Mouse (Mus musculus) megakaryocyte, adult 5-6 weeks (primary cell): ENCODE results near the gene Gabrg2. TPM values are rescaled to one million over a fixed set of nuclear protein-coding genes. Genes with fewer than 3 reads are reported as not detected.

Source experiments
- ATAC-seq: 2 replicates; pipeline ENCODE4 v1.8.0; 2016; ENCODE audit warnings: mild to moderate bottlenecking, inconsistent platforms; ENCODE audit not compliant: poor library complexity, severe bottlenecking
- total RNA-seq, 2 experiments: library from RNA; stranded (forward) in 1 of 2; stranded (reverse) in 1 of 2; fragments of 153-499, 151-499 nt in 1 of 2; fragments of 221-1000, 200-1000 nt in 1 of 2; gene quantifications; 2 replicates each; pipeline versions ENCODE4 v1.2.3 to v1.2.4; 2015 to 2017

Gene Gabrg2
- total RNA-seq (2015), result not detected in 2 replicates
- total RNA-seq (2017), result not detected in 2 replicates

DNA sequence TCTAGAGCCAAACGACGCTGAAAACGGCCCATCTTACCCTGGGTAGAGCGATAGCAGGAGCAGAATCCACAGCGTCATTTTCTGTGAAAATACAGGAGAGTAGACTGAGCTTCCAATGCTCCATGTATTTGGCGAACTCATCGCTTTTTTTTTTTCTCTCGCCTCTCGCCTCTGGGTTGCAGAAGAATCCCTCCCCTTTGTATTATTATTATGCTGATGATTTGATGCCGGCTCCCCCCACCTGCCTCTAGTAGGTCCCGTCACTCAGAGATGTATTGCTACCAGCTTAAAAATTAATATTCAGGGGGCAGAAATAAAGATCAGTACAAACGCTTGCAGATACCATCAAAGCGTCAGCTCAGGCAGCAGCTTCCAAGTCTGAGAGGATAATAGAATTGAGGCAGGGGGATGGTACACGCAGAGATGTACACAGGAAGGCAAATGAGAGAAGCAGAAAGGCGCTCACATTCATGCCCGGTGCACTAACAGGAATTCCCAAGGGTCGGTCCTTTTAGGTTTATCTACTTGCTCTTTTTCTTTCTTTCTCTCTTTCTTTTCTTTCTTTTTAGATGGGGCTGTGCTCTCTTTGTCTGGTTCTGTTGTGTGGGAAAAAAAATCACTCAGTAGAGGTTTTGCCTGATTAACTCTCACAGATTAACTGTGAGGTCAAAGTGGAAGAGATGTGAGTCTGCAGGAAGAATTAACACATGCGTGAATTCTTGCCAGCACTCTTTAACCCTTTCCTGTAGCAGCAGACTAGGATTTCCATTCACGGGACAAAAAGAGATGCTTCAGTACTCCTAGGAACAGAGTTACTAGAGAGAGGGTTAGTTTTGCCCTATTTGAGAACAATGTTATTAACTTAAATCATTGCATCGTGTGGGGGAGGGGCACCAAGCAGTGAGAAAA is at the start of gene Gabrg2:
Gene Gabrg2 (minus strand): TSS at position 668 of the 909 bp plus-strand sequence.
- ATAC-seq, result no peak

DNA sequence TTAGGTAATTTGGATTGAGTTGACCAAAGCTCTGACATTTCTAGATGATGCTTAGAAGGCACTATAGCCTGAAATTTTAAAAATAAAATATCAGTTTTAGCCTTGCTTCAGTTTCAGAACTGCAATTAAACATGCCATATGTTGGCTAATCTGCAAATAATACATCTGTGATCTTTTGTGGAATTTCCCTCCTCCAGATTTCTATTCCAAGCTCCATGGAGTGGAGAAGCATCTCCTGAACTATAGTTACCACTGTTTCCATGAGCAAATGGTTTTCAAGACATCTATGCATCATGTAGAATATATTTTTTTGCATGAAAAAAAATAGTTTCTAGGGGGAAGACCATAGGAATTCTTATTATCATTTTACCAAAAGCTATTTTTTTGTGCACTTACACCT is 47.5 kb upstream of the Gabrg2 start:
- no peak for ATAC-seq

DNA sequence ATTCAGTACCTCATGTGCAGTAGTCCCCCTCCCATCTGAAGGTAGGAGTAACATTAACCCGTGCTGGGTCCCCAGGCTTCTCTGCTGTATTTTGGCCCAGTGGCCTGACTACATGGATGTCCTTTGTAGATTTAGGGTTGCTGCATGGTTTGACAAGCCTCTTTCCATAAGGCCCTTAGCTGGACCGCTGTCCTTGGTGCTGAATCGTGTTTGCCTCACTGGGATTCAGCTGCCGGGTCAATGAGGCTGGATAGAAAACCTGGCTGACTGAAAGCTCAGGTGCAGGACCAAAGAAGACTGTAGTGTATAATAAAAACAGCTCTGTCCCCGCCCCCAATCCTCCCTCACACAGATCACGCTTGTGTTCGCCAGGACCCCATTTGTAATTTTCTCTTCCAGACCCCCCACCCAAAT is 1.2 kb downstream of the Gabrg2 start:
- no peak for ATAC-seq

DNA sequence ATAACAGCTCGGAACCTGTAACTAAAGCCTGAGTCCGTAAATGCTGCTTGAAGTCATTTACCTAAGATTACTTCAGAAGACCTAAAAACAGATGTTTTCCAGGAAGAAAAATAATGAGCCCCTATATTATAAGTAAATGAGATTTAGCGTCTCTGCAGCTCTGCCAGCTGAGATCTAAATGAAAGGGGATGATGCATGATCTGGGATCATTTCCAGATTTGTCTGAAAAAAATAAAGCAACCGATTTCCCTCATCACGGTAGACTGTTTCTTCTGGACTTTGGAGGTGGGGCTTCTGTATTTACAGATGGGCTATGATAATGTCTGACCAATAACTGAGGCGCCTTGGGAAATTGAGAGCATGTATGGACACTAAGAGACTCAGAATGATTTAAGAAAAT is 20.5 kb downstream of the Gabrg2 start:
- ATAC-seq, result no peak

DNA sequence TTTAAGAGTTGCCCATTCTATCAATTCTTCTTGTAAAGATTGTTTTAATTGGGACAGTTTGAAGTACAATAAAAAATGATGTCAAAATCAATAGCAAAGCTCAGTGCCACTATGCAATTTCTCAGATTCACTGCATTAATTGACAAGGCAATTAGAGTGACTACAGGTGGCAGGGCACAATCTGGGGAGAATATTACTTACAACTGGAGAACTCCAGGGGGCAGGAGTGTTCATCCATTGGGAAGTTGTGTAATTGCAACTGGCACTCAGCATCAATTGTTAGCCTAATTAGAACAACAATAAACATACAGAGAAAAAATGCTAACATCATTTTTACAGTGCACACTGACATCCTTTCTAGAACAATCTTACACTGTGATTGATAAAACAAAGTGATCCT is 32.1 kb downstream of the Gabrg2 start:
- ATAC-seq, result no peak

DNA sequence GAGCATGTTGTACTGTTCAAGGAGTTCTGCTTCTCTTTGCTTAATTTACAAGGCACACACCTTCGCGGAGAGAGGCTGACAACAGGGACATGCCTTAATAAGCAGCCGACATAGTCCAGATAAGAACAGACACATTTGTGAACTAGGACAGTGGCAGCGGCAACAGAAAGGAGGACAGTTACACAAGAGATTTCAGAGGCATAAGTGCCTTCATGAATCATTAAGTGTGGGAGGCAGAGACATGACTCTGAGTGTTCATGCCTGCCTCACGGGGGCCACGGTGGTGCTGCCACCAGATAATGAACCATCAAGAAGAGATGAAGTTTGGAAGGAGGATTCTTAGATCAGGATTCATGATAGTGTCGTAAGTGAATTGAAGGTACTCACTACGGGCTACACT is 38.0 kb downstream of the Gabrg2 start:
- no peak for ATAC-seq

DNA sequence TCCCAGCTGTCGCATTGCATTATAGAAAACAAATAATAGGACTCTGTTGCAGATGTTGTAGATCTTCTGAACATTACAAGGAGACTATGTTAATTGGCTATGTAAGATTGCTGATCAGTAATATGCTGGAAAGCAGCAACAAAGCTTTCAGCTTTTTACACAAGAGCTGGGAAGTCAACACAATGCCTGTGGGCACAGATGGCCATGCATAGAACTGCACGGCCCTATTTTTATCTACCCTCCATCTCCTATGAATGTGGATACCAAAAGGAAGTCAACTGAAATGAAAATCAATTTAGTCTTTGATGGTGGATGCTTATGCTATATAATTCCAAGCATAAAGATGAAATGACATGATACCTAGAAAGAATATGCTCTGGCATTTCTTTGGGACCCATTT is 47.1 kb downstream of the Gabrg2 start:
- no peak for ATAC-seq

DNA sequence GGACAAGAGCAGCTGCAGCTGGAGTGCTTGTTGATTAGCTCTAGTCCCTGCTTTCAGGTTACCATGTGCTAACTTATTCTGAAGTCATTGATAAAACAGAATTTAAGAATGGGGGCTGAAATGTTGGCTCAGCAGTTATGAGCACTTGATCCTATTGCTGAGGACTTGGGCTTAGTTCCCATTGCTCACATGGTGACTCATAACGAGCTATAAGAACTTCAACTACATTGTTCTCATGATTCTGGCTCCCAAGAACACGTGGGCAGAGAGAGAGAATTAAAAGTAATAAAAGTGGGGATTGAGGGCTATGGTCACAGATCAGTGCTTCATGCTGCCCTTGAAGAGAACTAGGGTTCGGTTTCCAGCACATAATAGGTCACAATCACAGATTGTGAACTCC is 48.8 kb downstream of the Gabrg2 start:
- no peak for ATAC-seq

DNA sequence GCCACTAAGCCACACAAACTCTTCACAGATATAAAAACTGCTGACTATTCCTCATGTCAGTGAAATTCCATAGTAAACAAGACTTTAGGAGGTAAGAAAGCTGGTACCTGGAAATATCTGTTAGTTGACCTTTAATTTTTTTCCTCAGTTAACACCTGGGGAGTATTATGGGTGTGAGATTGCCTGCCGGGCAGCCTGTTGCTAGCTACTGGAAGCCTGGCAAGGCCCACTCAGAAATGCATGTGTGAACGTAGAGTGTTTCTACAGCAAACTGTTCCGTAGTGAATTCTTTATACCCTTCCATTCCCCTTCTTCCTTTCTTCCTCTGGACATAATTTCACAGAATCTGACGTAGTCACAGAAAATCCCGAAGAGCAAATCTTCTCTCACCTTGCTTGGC is 55.2 kb downstream of the Gabrg2 start:
- ATAC-seq, result no peak

DNA sequence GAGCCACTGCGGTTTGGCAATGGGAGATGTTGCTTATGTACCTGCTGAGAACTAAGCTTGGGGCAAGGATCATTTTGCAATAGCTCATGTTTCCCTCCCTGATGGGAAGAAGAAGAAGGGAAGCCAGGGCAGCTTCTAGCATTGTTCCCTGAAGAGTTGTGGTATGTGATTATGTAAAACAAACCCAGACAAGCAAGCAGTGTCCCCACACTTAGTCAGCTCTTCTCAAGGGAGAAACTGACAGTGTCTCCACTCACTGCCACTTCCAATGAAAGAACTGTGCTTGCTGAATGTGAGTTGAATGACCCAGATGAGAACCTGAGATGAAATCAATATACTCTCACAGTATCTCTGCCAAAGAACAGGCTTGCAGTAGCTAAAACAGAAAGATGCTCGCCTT is 62.7 kb downstream of the Gabrg2 start:
- no peak for ATAC-seq

DNA sequence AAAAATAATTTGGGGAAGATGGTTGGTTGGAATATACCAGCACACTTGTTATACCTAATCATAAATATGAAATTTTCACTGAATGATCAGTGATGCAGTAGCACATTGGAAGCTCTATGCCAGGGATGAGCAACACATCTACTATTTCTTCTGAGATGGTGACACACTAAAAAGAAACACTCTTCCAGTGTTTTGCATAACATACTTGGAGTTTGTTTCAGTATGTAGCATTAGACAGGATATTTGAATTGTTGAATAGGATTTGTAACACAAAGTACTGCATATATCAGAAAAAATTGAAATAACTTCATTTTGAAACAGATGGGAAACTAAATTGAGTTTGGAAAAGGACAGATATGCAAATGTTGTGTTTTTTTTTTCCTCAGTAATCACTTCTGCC is 81.8 kb downstream of the Gabrg2 start:
- no peak for ATAC-seq

DNA sequence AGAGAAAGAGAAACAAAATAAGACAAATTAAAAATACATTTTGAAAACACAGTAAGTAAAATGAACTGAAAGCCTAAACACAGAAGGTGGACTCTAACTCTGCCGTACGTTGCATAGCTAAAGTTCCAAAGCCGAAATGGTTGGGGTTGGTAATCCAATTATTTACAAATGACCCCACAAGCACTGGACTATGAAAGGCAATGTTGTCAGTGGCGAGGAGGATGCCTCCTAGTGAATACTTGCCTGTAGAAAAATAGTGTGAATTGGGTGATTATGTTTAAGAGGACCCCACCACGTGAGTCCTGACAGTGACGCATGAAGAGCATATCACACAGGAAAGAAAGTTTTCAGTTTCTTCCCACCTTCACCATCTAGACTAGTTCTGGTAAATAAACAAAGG is 86.6 kb downstream of the Gabrg2 start:
- no peak for ATAC-seq

DNA sequence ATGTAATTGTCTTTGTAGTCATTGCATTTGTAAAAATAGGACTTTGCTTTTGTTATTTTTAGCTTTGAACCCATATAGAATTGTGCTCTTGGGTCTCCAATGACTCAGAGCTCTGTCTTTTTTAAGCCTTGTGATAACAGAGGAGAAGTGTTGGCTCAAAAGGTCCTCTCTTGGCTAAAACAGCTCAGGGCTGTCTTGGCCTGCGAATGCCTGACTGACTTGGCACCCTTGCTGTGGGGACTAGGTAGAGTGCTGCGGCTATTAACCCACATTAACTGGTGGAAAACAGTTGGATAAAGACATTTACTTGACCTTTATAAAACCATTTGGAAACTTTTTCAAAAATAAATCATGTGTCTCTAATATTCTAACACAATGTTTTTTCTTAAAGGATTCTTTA is 97.0 kb downstream of the Gabrg2 start:
- no peak for ATAC-seq

Other genes starting within 250 kb of the Gabrg2 start
- not detected in 2 replicates for gene Gabra1, start 182.1 kb upstream of the Gabrg2 start, total RNA-seq (2015)
- gene Gabra1, start 182.1 kb upstream of the Gabrg2 start, total RNA-seq (2017), result not detected in 2 replicates